Mouse (Mus musculus): ENCODE measurements around the gene Ranbp3.

Gene Ranbp3

GRCm38 (mm10) chr17:56669766-56670165, 3.3 kb upstream of the Ranbp3 start:
- intact Hi-C loops (cut with DNase I), result loop anchor here (5.0 to 10.0 kb wide), 3 partner anchors 57 to 315 kb away; partner anchors contain the start of gene Rpl36

GRCm38 (mm10) chr17:56673647-56674416, 738 bp downstream of the Ranbp3 start:
- intact Hi-C loops (cut with DNase I), result no loop called here

- intact Hi-C loops (cut with DNase I), result loop anchor here (5.0 kb wide), 1 partner anchor 76 kb away; the partner anchor contains the start of gene Nrtn
Observed at GRCm38 (mm10) chr17:56681791-56682190, 8.7 kb downstream of the Ranbp3 start.

- intact Hi-C loops (cut with DNase I), result loop anchor here (5.0 kb wide), 1 partner anchor 74 kb away; the partner anchor contains the start of gene Nrtn
Observed at GRCm38 (mm10) chr17:56682880-56683279, 9.8 kb downstream of the Ranbp3 start.

- intact Hi-C loops (cut with DNase I), result loop anchor here (5.0 kb wide), 1 partner anchor 74 kb away; the partner anchor contains the start of gene Nrtn
Observed at GRCm38 (mm10) chr17:56683546-56684140, 10.5 kb downstream of the Ranbp3 start.

- intact Hi-C loops (cut with DNase I), result loop anchor here (5.0 kb wide), 1 partner anchor 73 kb away; the partner anchor contains the start of gene Nrtn
Observed at GRCm38 (mm10) chr17:56684649-56685048, 11.6 kb downstream of the Ranbp3 start.

GRCm38 (mm10) chr17:56686801-56687200, 13.7 kb downstream of the Ranbp3 start:
- intact Hi-C loops (cut with DNase I), result no loop called here

- intact Hi-C loops (cut with DNase I), result no loop called here
Observed at GRCm38 (mm10) chr17:56688045-56688444, 15.0 kb downstream of the Ranbp3 start.

- intact Hi-C loops (cut with DNase I), result no loop called here
Observed at GRCm38 (mm10) chr17:56688689-56689088, 15.6 kb downstream of the Ranbp3 start.

- intact Hi-C loops (cut with DNase I), result no loop called here
Observed at GRCm38 (mm10) chr17:56693395-56693794, 20.3 kb downstream of the Ranbp3 start.

GRCm38 (mm10) chr17:56693851-56694310, 20.8 kb downstream of the Ranbp3 start:
- intact Hi-C loops (cut with DNase I), result no loop called here

- intact Hi-C loops (cut with DNase I), result no loop called here
Observed at GRCm38 (mm10) chr17:56700451-56700850, 27.4 kb downstream of the Ranbp3 start.

- intact Hi-C loops (cut with DNase I), result no loop called here
Observed at GRCm38 (mm10) chr17:56703038-56703437, 29.9 kb downstream of the Ranbp3 start.

- intact Hi-C loops (cut with DNase I), result no loop called here
Observed at GRCm38 (mm10) chr17:56706515-56706914, 33.4 kb downstream of the Ranbp3 start.

GRCm38 (mm10) chr17:56708692-56709091, 35.6 kb downstream of the Ranbp3 start:
- intact Hi-C loops (cut with DNase I), result no loop called here

- intact Hi-C loops (cut with DNase I), result loop anchor here (5.0 kb wide), 1 partner anchor 32 kb away; no protein-coding TSS in a partner anchor
Observed at GRCm38 (mm10) chr17:56709708-56710107, 36.6 kb downstream of the Ranbp3 start.

- intact Hi-C loops (cut with DNase I), result loop anchor here (5.0 kb wide), 1 partner anchor 42 kb away; the partner anchor contains the start of gene Nrtn
Observed at GRCm38 (mm10) chr17:56715360-56715759, 42.3 kb downstream of the Ranbp3 start.

GRCm38 (mm10) chr17:56715914-56716654, 43.0 kb downstream of the Ranbp3 start:
- intact Hi-C loops (cut with DNase I), result loop anchor here (5.0 kb wide), 1 partner anchor 41 kb away; the partner anchor contains the start of gene Nrtn

- intact Hi-C loops (cut with DNase I), result loop anchor here (5.0 kb wide), 1 partner anchor 40 kb away; the partner anchor contains the start of gene Nrtn
Observed at GRCm38 (mm10) chr17:56716655-56717362, 43.7 kb downstream of the Ranbp3 start.

GRCm38 (mm10) chr17:56717363-56718058, 44.4 kb downstream of the Ranbp3 start, which contains the start of the genes Ndufa11 and Vmac:
Gene Ndufa11, plus strand, starts transcription at chr17:56717767.
Gene Vmac, minus strand, starts transcription at chr17:56718022.
- intact Hi-C loops (cut with DNase I), result loop anchor here (5.0 kb wide), 1 partner anchor 40 kb away; the partner anchor contains the start of gene Nrtn

All from adrenal gland (tissue).